Mouse (Mus musculus): ENCODE measurements around the gene Adcy7. TPM values are rescaled to one million over a fixed set of nuclear protein-coding genes. Genes with fewer than 3 reads are reported as not detected.

Adcy7 gene
- polyA plus RNA-seq, 1 experiment from 2014 or later, result 21.3 TPM

GRCm38 (mm10) chr8:88334384-88334783 is 62.2 kb downstream of the Adcy7 start:
- WGBS (ENCODE audit: insufficient replicate concordance), result 79% methylated on average over 2 of the region's 2 CpGs
- H3K9me3 ChIP-seq (replicated peaks), result no peaks in the 10 kb centered on the region
- no peaks in the 10 kb centered on the region for H3K27me3 ChIP-seq
- peak overlapping the region; percentile 63 for H3K27ac ChIP-seq (replicated peaks)
- ATAC-seq (ENCODE audit: insufficient read depth), result peak; percentile 62
- H3K9ac ChIP-seq, result no peak overlapping the region
- H3K4me2 ChIP-seq, result peak overlapping the region; percentile 45; the same call in 1 of the 2 replicates
- peaks cover 86% of the 10 kb centered on the region for H3K36me3 ChIP-seq (replicated peaks)
- peaks cover 29% of the 10 kb centered on the region for H3K4me1 ChIP-seq (replicated peaks)
- no peak overlapping the region for H3K4me3 ChIP-seq (replicated peaks)

DNA sequence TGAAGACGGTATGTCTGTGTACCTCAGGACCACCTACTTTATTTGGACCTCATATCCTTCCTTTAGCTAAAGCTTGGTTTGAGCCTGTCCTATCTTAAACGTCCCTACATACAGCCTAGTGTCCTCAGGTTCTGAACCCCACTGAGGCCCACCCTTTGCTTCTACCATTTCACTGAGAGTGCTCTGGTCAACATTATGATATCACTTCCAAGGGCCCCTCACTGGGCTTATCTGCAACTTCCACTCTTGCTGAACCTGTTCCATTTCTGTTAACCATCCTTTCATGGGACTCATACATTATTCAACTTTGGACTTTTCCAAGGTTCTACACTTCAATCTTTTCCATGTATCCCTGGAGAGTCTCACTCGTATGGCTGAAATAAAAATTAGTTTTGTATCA is 62.8 kb downstream of the Adcy7 start:
- Histone ChIP-seq H3K4me3 (replicated peaks) (no peak overlapping the region), H3K9me3 (replicated peaks) (no peaks in the 10 kb centered on the region), H3K27me3 (no peaks in the 10 kb centered on the region), H3K4me1 (replicated peaks) (peaks cover 29% of the 10 kb centered on the region), H3K27ac (replicated peaks) (peak overlapping the region; percentile 63), H3K4me2 (peak overlapping the region; percentile 45), H3K9ac (no peak overlapping the region), H3K36me3 (replicated peaks) (peaks cover 86% of the 10 kb centered on the region)
- WGBS (ENCODE audit: insufficient replicate concordance), result 38% methylated on average over 3 of the region's 3 CpGs
- ATAC-seq (ENCODE audit: insufficient read depth), result peak; percentile 89

GRCm38 (mm10) chr8:88339221-88339620 is 67.0 kb downstream of the Adcy7 start:
- peaks cover 86% of the 10 kb centered on the region for H3K36me3 ChIP-seq (replicated peaks)
- 73% methylated on average over 3 of the region's 3 CpGs for WGBS (ENCODE audit: insufficient replicate concordance)
- no peak overlapping the region for H3K4me2 ChIP-seq
- H3K4me1 ChIP-seq (replicated peaks), result peaks cover 20% of the 10 kb centered on the region
- no peak overlapping the region for H3K9ac ChIP-seq
- no peak overlapping the region for H3K27ac ChIP-seq (replicated peaks)
- no peak overlapping the region for H3K4me3 ChIP-seq (replicated peaks)
- no peaks in the 10 kb centered on the region for H3K27me3 ChIP-seq
- no peaks in the 10 kb centered on the region for H3K9me3 ChIP-seq (replicated peaks)
- ATAC-seq (ENCODE audit: insufficient read depth), result no peak

DNA sequence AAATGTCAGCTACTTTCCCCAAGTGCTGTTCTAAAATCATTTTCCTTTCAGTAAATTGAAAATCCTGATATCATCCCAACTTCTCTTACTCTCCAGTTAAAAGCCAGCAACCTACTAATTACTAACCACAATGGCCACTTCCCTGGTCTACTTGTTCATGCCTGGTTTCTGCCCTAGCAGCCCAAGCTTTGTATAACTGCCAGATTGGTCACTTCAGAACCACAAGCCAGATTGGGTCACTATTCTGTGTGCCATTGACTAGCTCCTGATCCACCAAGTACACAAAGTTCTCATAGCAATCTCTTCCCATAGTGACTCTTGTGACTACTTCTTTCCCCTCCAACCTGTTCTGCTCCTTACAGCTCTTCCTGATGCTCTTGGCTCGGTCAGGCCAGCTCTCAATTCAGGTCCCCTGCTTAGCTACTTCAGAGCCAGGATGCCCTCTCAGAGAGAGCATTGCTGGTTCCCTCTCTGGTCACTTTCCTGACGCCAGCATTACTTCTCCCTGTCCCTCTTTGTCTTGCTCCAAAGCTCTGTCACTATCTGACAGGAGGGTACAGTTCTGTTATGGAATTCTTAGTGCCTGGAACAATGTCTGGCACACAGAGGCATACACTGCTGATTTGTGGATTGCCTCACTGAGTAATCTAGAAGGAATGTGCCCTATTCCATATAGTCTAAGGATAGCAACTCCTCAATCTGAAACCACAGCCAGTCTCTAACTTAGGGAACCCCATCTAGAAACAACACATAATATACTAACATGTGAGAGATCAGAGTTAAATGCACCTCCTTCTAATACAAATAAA is 67.9 kb downstream of the Adcy7 start:
- H3K9me3 ChIP-seq (replicated peaks), result no peaks in the 10 kb centered on the region
- no peak overlapping the region for H3K4me3 ChIP-seq (replicated peaks)
- no peak overlapping the region for H3K9ac ChIP-seq
- H3K4me1 ChIP-seq (replicated peaks), result peaks cover 11% of the 10 kb centered on the region
- no peak for ATAC-seq (ENCODE audit: insufficient read depth)
- H3K27ac ChIP-seq (replicated peaks), result no peak overlapping the region
- no peak overlapping the region for H3K4me2 ChIP-seq
- H3K36me3 ChIP-seq (replicated peaks), result peaks cover 88% of the 10 kb centered on the region
- 76% methylated on average over 2 of the region's 2 CpGs for WGBS (ENCODE audit: insufficient replicate concordance)
- H3K27me3 ChIP-seq, result no peaks in the 10 kb centered on the region

DNA sequence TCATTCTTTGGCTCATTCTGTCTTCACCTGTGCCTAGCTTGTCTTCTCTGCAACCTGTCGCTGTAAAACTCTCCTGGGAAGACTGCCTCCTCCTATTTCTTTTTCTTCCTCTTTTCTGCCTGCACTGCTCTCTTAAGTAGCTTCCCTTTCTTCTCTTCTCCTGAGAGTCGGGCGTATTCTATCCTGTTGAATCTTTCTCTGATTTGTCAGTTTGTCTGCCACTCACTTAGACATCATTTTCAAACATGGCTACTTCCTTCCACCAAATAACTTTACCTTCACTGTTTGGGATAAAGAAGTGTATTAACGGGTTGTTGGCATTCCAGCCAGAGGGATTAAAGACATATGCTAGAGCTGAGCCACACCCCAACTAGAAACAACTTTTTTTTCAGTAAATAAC is 69.8 kb downstream of the Adcy7 start:
- ATAC-seq (ENCODE audit: insufficient read depth), result no peak
- no peak overlapping the region for H3K9ac ChIP-seq
- H3K9me3 ChIP-seq (replicated peaks), result no peaks in the 10 kb centered on the region
- peaks cover 93% of the 10 kb centered on the region for H3K36me3 ChIP-seq (replicated peaks)
- WGBS (ENCODE audit: insufficient replicate concordance), result 64% methylated on average over 4 of the region's 4 CpGs
- no peaks in the 10 kb centered on the region for H3K27me3 ChIP-seq
- no peak overlapping the region for H3K27ac ChIP-seq (replicated peaks)
- H3K4me2 ChIP-seq, result no peak overlapping the region
- no peak overlapping the region for H3K4me3 ChIP-seq (replicated peaks)
- H3K4me1 ChIP-seq (replicated peaks), result no peaks in the 10 kb centered on the region

DNA sequence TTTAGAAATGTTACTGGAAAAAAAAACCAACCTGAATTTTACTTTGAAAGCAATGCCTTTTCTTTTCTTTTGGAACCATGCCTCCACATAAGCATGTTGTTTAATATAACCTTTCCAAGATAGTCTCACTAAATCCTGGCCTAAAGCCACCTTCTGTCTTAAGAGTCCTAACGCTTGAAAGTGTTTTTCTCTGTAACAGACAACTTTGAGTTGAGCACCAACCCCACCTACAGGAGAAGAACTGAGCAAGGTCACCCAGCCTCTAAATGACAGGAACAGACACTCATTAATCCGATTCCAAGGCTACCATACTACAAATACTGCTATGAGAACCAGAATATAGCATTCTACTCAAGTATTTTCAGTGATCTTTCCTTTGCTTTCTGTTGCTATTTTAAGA is 76.8 kb downstream of the Adcy7 start:
- no peaks in the 10 kb centered on the region for H3K4me1 ChIP-seq (replicated peaks)
- H3K9me3 ChIP-seq (replicated peaks), result no peaks in the 10 kb centered on the region
- WGBS (ENCODE audit: insufficient replicate concordance), result 68% methylated on average over 2 of the region's 2 CpGs
- no peaks in the 10 kb centered on the region for H3K27me3 ChIP-seq
- H3K27ac ChIP-seq (replicated peaks), result no peak overlapping the region
- no peak for ATAC-seq (ENCODE audit: insufficient read depth)
- no peak overlapping the region for H3K4me3 ChIP-seq (replicated peaks)
- H3K36me3 ChIP-seq (replicated peaks), result peaks cover 93% of the 10 kb centered on the region
- H3K4me2 ChIP-seq, result no peak overlapping the region
- no peak overlapping the region for H3K9ac ChIP-seq

GRCm38 (mm10) chr8:88357226-88357933 is 85.2 kb downstream of the Adcy7 start:
- Histone ChIP-seq H3K9me3 (replicated peaks) (no peaks in the 10 kb centered on the region), H3K4me3 (replicated peaks) (no peak overlapping the region), H3K9ac (no peak overlapping the region), H3K27ac (replicated peaks) (no peak overlapping the region), H3K27me3 (no peaks in the 10 kb centered on the region), H3K4me2 (no peak overlapping the region), H3K4me1 (replicated peaks) (peaks cover 24% of the 10 kb centered on the region), H3K36me3 (replicated peaks) (peaks cover 74% of the 10 kb centered on the region)
- 75% methylated on average over 5 of the region's 5 CpGs for WGBS (ENCODE audit: insufficient replicate concordance)
- no peak for ATAC-seq (ENCODE audit: insufficient read depth)

DNA sequence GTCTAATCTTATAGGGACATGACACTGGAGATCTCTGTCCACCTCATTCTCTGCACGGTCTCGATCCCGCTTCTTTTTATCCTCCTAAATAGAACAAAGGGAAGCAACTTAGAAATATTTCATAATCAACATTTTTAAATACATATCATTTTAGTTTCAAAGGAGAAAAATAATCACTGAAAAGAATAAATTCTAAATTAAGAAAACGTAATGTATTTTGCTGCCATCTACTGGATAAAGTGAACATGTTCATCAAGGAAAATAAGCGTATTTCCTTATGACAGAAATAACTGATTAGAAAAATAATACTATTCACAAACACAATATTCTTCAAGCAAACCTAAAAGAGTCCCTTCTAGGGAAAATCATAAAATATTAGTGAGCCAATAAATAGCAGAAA is 85.7 kb downstream of the Adcy7 start:
- Histone ChIP-seq H3K9me3 (replicated peaks) (no peaks in the 10 kb centered on the region), H3K27me3 (no peaks in the 10 kb centered on the region), H3K27ac (replicated peaks) (no peak overlapping the region), H3K4me3 (replicated peaks) (no peak overlapping the region), H3K9ac (no peak overlapping the region), H3K4me1 (replicated peaks) (peaks cover 29% of the 10 kb centered on the region), H3K4me2 (no peak overlapping the region), H3K36me3 (replicated peaks) (peaks cover 68% of the 10 kb centered on the region)
- ATAC-seq (ENCODE audit: insufficient read depth), result no peak
- WGBS (ENCODE audit: insufficient replicate concordance), result 83% methylated on average over 5 of the region's 5 CpGs

DNA sequence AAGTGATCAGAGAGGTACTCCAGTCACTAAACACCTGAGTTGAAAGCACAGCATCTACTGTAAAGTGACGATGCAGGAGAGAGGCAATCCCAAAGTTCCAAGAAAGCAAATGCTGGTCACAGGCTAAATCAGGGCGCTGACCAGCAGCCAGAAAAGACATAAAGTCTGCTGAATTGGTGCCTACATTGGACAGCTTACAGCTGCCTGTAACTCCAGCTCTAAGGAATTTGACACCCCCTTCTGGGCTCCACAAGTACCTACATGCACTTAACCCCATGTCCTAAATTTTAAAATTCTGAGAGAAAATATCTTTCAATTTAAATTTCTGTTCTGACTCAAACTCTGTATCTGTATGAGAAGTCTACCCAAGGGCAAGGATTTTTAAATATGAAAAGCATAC is 87.8 kb downstream of the Adcy7 start:
- peak overlapping the region; percentile 99 for H3K4me3 ChIP-seq (replicated peaks)
- no peak overlapping the region for H3K27ac ChIP-seq (replicated peaks)
- no peaks in the 10 kb centered on the region for H3K27me3 ChIP-seq
- ATAC-seq (ENCODE audit: insufficient read depth), result no peak
- H3K9ac ChIP-seq, result peak overlapping the region; percentile 96; the same call in 1 of the 2 replicates
- peak overlapping the region; percentile 83 for H3K4me2 ChIP-seq
- H3K9me3 ChIP-seq (replicated peaks), result no peaks in the 10 kb centered on the region
- H3K36me3 ChIP-seq (replicated peaks), result peaks cover 49% of the 10 kb centered on the region
- peaks cover 43% of the 10 kb centered on the region for H3K4me1 ChIP-seq (replicated peaks)
- WGBS (ENCODE audit: insufficient replicate concordance), result 76% methylated on average over 2 of the region's 2 CpGs

DNA sequence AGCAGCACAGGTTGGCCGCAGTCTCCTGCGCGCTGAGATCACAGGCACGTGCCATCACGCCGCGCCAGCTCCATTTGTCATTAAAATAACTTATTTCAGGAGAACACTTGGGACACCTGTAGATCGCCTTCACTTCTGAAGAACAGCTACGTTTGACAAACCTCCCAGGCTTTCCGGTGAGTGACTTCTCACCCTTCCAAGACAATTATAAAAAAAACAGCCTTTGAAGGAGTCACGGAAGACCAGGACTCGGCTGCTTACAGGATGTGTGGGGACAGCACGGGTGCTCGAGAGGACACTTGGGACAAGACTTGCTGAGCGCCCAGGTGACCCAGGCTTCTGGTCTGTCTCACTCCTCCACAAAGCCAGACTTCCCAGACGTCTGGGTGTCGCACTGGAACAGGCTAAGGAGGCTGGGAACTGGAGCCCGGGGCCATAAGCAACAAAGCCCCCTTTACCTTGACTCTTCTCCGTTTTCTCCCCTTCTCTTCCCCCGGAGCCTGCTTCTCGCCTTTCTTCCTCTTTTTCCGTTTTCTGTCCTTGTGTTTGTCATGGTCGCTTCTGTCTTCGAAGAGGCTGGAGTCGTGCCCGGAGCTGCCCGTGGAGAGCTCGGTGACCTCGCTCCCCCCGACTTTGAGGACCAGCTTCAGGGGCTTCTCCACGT is 89.0 kb downstream of the Adcy7 start:
- Histone ChIP-seq H3K4me1 (replicated peaks) (peaks cover 43% of the 10 kb centered on the region), H3K27ac (replicated peaks) (peak overlapping the region; percentile 91), H3K9me3 (replicated peaks) (no peaks in the 10 kb centered on the region), H3K4me2 (peak overlapping the region; percentile 83), H3K36me3 (replicated peaks) (peaks cover 37% of the 10 kb centered on the region), H3K27me3 (no peaks in the 10 kb centered on the region), H3K4me3 (replicated peaks) (peak overlapping the region; percentile 99), H3K9ac (peak overlapping the region; percentile 96)
- no peak for ATAC-seq (ENCODE audit: insufficient read depth)
- WGBS (ENCODE audit: insufficient replicate concordance), result under 1% methylated on average over 31 of the region's 31 CpGs

All from liver, embryonic 15.5 days (tissue).